Mouse (Mus musculus) layer of hippocampus, adult 2 months (tissue): Measurements from ENCODE around the gene Hacd3. TPM values are rescaled to one million over a fixed set of nuclear protein-coding genes. Genes with fewer than 3 reads are reported as not detected.
"Not testable (repeated sequence)": the region's sequence is repeated elsewhere in the genome, so short reads cannot be mapped to it uniquely, and the experiment has no call there.

ENCODE experiments used
- DNase-seq, 2 experiments: peaks; one replicate each; pipeline ENCODE4 v3.0.0; 2022; ENCODE audit warnings: low spot score in 2 of 2
- H3K27ac ChIP-seq: fragments of 200-600 bp; 2 replicates; pipeline ENCODE4 v1.8.1; 2022
- H3K4me3 ChIP-seq: fragments of 200-600 bp; 2 replicates; pipeline ENCODE4 v1.8.1; 2022; ENCODE audit warnings: mild to moderate bottlenecking
- CTCF ChIP-seq: fragments of 200-600 bp; conservative IDR thresholded peaks from 2 replicates; pipeline ENCODE4 v1.8.1; 2022; ENCODE audit warnings: antibody characterized with exemption, mild to moderate bottlenecking, moderate library complexity
- total RNA-seq, 2 experiments: library from RNA; stranded (reverse); gene quantifications; 2 replicates each; pipeline ENCODE4 v1.2.3; 2021

Gene Hacd3
- total RNA-seq, 2 experiments from 2014 or later = 149 to 156 TPM

DNA sequence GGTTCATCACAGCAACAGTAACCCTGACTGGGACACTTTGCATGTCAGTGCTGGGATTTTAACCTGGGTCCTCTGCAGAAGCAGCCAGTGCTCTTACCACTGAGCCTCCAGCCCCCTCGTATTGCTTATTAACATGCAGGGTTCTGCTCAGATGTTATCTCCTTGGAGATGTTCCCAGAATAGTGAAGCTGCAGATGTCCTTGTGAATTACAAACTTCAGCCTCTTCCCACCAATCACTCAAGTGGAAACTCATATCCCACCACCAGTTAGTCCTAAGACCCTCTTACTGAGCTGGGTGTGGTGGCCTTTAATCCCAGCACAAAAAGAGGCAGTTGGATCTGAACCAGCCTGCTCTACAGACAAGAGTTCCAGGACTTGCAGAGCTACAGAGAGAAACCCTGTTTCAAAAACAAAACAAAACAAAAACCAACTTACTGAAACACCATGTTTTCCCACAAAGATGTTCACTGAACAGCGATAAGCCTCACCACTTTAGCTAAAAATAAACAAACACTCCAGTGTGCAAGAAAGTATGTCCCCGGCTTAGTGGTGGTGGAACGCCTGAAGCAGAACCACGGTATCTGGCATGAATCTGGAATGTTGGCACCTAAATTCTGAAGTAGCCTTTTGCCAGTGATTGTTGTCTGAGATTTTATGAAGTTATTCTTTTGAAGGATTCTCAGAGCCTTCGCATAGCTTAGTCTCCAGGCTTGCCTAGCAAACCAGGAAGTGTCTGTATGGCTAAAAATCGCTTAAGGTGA is 5.9 kb downstream of the Hacd3 start:
- peak overlapping the region; percentile 96 for H3K27ac ChIP-seq
- H3K4me3 ChIP-seq = no peak overlapping the region; the same call in 1 of the 2 replicates
- no peak for DNase-seq
- no peak for TF ChIP-seq CTCF

- peak in 1 of 2 experiments; percentile 44 for DNase-seq
- H3K4me3 ChIP-seq = no peak overlapping the region
- no peak overlapping the region for H3K27ac ChIP-seq
- TF ChIP-seq CTCF = peak; percentile 70
Observed at GRCm38 (mm10) chr9:65011304-65011703, 10.2 kb downstream of the Hacd3 start.

- DNase-seq = no peak
Observed at GRCm38 (mm10) chr9:65010632-65011031, 10.9 kb downstream of the Hacd3 start.

GRCm38 (mm10) chr9:65005737-65006136 is 15.8 kb downstream of the Hacd3 start:
- no peak for DNase-seq
- Histone ChIP-seq H3K27ac (no peak overlapping the region), H3K4me3 (no peak overlapping the region)
- TF ChIP-seq CTCF = no peak

More at GRCm38 (mm10) chr9:65010632-65011031, 10.9 kb downstream of the Hacd3 start:
- Histone ChIP-seq H3K4me3 (no peak overlapping the region), H3K27ac (0 out of 2 replicates have a peak overlapping the region, but pooled peaks have one; percentile 16)
- TF ChIP-seq CTCF = no peak

DNA sequence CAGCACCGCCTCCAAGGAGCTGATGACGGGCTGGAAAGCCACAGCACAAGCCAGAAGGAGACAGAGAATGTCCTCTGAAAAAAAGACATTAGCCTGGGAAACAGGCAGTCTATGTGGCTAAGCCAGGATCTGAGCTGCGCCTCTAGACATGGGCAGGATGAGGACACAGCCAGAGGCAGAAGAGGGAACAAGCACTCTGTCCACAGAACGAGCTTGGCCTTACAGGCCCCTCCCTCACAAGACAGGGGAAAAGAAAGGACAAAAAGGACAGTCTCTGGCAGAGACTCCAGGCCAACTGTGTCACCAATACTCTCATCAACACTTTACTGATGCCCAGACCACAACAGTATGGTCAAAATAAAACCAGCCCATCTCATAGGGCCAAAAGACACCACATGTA is 20.0 kb downstream of the Hacd3 start:
- DNase-seq = no peak
- peak overlapping the region; percentile 59 for H3K27ac ChIP-seq
- H3K4me3 ChIP-seq = no peak overlapping the region
- TF ChIP-seq CTCF = no peak

DNA sequence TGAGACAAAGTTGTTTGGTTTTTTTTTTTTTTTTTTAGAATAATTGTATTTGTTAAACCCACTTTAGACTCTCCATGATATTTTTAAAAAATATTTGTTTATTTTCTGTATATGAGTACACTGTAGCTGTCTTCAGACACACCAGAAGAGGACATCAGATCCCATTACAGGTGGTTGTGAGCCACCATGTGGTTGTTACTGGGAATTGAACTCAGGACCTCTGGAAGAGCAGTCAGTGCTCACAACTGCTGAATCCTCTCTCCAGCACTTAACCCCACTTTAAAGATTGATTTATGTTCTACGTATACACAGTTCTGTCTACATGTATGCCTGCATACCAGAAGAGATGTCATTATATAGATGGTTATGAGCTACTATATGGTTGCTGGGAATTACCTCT is 26.0 kb downstream of the Hacd3 start:
- not testable (repeated sequence) for DNase-seq, H3K27ac ChIP-seq, H3K4me3 ChIP-seq
- TF ChIP-seq CTCF = peak; percentile 69

DNA sequence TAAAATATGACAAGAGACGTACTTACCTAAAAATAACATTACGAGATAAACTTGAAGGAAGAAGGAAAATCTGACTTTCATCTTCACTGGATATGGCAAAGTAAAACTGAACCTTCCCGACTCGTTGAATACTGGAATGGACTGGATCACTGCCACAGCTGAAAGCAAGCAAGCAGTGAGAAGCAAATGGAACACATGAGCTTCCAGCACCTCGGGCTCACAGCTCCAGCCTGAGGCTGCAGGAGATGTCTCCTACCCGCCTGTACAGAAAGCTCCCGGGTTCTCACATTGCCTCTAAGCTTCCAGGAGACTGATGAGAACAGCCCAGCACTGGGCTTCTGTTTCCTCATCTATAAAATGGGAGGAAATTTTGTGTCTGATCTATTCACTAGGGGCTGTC is 31.2 kb downstream of the Hacd3 start:
- no peak for DNase-seq
- Histone ChIP-seq H3K4me3 (no peak overlapping the region), H3K27ac (no peak overlapping the region)
- TF ChIP-seq CTCF = no peak

DNA sequence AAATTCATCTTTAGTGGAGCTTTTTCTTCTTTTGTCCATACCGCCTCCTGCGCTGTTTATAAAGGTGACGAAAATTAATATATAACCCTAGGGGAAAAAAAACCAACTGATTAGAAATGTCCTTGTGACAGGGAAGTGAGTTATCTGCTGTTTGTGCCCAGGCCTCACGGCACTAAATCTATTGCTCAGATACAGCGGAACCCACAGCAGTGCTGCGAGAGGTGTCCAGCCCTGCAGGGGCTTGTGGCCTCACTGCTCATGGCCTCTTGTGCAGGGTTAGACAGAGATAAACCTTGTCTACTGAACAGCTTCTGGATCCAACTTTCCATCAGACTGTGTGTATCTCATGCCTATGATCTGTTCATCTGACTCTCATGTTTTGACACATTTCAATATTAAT is 33.0 kb downstream of the Hacd3 start:
- DNase-seq = no peak
- Histone ChIP-seq H3K4me3 (no peak overlapping the region), H3K27ac (no peak overlapping the region)
- TF ChIP-seq CTCF = no peak

DNA sequence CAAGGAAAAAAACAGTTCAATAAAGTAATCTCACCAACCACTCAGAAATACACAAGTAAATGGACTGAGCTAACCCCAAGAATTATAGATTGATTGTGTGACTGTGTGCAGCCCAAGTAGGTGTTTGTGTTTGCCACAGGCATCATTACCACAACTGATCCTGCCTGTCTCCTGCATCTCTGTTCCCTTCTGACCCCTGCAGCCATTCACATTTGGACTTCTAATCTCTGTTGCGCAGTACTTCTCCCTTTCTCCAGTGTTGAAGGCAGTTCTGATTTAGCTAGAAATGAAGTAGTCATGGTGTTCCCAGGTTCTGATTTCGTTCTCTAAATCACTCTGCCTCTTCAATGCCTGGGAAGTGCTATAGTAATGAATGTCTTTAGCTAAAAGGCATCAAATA is 33.8 kb downstream of the Hacd3 start:
- no peak overlapping the region for H3K4me3 ChIP-seq
- no peak for DNase-seq
- no peak for TF ChIP-seq CTCF
- no peak overlapping the region for H3K27ac ChIP-seq

- peak overlapping the region; percentile 36; the same call in 1 of the 2 replicates for H3K27ac ChIP-seq
- DNase-seq = no peak
- H3K4me3 ChIP-seq = no peak overlapping the region
- no peak for TF ChIP-seq CTCF
Observed at GRCm38 (mm10) chr9:64985807-64986206, 35.7 kb downstream of the Hacd3 start.

- peak overlapping the region; percentile 36; the same call in 1 of the 2 replicates for H3K27ac ChIP-seq
- peak in 1 of 2 experiments; percentile 35 for DNase-seq
- no peak overlapping the region for H3K4me3 ChIP-seq
- no peak for TF ChIP-seq CTCF
Observed at GRCm38 (mm10) chr9:64985037-64985794, 36.3 kb downstream of the Hacd3 start.

- Histone ChIP-seq H3K27ac (no peak overlapping the region), H3K4me3 (no peak overlapping the region)
- no peak for TF ChIP-seq CTCF
- no peak for DNase-seq
Observed at GRCm38 (mm10) chr9:64981904-64982303, 39.6 kb downstream of the Hacd3 start.

GRCm38 (mm10) chr9:64980548-64980947 is 40.9 kb downstream of the Hacd3 start:
- no peak for TF ChIP-seq CTCF
- Histone ChIP-seq H3K27ac (no peak overlapping the region), H3K4me3 (no peak overlapping the region)
- no peak for DNase-seq
